Mouse (Mus musculus) cerebellum, postnatal 14 days (tissue): Measurements from ENCODE around the gene Arl8a.
"Not testable (repeated sequence)": the region's sequence is repeated elsewhere in the genome, so short reads cannot be mapped to it uniquely, and the experiment has no call there.

ENCODE experiments used
- DNase-seq, 2 experiments: peaks; one replicate each; pipeline ENCODE4 v3.0.0; 2021; ENCODE audit warnings: mixed read lengths in 2 of 2

Arl8a gene

DNA sequence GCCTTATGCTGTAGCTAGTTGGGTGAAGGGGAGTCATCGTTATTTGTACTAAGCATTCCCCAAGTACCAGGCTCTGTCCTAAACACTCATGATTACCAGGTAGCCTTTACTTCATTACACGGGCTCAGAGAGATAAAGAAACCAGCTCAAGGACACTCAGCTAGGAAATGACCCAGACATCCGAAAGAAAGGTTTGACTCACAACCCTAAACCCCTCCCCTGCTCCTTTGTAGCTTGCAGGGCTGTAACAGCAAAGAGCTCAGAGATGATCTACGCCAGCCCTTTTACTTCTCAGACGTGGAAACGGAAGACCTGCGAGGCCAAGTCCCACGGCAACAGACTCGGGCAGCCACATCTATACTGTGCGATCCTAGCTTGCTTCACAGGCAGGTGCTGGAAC, 23.7 kb downstream of the Arl8a start:
- no peak for DNase-seq

DNA sequence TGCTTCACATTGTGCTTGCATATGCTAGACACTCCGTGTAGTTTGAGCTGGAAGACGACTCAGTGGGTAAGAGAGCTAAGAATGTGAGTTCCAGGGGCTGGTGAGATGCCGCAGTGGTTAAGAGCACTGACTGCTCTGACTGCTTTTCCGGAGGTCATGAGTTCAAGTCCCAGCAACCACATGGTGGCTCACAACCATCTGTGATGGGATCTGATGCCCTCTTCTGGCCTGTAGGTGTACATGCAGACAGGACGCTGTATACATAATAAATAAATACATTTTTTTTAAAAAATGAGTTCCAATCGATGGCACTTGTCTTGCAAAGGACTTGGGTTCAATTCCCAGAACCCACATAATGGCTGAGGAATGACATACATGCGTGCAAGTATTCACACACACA, 24.6 kb downstream of the Arl8a start:
- DNase-seq = no peak

DNA sequence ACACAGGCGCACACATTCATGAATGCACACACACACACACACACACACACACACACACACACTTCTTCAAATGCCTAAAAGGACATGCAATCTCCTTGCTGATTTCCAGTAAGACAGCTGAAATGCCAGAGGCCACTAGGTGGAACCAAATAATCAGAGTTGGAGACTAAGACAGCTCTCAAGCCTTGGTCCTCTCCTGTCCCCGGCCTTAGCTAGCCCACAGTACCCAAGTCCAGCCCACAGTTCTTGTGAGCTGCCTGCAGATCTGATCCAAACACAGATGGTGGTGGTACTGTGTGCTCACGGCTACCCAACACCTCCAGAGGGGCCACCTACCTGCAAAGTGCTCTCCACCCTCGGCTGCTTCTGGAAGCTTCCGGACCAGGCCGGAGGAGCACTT, 25.4 kb downstream of the Arl8a start:
- DNase-seq = peak; percentile 88 to 89

DNA sequence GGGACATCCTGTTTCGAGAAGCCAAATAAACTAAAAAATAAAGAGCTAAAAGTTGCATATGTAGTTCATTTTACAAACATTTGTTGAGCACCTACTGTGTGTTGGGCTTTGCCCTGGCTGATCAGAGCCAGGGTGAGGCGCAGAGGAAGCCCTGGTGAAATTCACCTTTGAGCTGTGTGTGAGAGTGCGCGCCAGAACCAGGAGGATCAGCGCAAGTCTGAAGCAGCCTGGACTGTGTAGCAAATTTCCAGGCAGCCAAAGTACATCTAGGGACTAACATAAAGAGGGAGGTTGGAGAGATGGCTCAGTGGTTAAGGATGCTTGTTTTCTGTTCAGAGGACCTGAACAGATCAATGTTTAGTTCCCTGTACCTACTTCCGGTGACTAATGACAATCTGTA, 26.7 kb downstream of the Arl8a start:
- no peak for DNase-seq

DNA sequence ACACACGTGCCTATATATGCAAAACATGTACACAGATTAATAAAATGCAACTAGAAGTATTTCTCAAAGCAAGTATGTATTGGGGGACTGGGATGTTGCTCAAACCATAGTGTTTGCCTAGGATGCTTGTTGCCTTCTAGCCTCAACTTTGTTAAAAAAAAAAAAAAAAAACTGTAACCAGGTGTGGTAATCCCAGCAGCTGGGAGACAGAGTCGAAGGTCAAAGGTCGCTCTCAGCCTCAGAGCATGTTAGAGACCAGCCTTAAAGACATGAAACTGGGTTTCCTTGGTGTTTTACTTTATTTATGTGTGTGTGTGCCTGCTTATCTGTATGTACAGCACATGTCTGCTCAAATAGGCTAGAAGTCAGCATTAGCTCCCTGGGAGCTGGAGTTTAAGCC, 28.6 kb downstream of the Arl8a start:
- no peak for DNase-seq

DNA sequence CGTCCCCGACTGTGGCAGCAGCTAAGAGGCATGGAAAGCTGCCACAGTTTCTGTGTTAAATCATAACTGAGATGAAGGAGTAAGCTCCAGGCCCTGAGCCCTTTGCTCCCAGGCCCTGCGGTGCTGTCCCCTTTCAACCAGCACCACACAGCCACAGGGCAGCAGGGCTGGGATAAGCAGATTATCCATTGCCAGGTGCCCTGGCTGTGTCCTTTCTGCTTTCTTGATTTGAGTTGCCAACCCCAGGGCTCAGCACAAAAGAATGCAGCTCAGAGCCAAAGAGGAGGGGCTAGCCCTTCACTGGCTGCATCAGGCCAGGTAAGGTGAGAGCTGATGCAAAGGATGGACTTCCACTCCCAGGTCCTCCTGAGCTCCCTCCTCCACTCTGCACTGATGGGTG, 31.1 kb downstream of the Arl8a start:
- DNase-seq = no peak

DNA sequence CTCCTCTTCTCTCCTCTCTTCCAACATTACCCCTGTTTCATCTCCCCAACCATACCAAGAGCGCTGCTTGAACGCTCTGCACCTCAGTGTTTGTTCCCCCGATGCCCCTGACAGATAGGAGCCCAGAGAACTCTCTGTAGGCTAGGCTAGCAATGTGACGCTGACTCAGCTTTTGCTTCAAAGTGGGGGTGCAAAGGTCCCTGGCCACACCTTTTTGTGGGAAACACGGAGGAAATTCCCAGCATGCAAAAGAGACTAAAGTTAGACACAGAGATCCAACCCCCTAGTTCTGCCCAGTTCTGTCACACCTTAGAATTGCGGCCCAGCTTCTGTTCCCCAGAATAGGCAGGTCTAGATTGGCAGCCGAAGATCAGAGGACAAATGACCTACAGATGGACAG, 32.2 kb downstream of the Arl8a start:
- DNase-seq = no peak

DNA sequence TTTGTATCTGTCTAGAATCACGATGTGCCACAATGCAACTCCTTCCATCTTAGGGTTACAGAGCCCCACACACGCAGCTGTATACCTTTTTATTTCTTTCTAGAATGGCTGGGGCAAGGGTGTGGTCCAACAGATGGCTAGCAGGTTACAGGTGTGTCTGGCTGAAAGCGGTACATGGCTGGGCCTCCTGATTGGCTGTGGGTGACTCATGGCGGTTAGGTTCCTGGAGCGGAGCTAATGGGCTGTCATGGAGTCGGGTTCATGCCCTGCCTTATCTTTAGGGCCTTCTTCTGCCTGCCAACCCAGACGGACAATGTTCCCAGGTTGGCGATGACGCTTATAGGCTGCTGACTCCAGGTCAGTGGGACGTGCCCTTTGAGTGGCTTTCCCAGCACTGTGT, 34.2 kb downstream of the Arl8a start:
- no peak for DNase-seq

DNA sequence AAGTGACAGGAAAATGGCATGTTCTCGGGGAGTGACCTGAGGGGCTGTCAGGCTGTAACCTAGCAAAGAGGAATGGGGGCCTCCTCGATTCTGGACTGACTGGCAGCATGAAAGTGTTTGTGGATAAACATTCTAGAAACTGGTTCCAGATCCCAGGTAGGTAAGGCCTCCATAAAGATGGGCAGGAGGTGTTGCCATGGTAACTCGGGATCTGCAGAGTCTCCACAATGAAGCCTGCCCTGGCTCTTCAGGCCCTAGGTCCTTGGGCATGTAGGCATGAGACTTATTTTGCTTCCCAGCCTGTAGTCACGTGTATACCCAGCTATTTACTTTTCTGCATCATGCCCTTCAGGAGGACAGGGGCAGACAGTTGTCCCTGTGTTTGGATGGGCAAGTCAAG, 34.7 kb downstream of the Arl8a start:
- DNase-seq = no peak

DNA sequence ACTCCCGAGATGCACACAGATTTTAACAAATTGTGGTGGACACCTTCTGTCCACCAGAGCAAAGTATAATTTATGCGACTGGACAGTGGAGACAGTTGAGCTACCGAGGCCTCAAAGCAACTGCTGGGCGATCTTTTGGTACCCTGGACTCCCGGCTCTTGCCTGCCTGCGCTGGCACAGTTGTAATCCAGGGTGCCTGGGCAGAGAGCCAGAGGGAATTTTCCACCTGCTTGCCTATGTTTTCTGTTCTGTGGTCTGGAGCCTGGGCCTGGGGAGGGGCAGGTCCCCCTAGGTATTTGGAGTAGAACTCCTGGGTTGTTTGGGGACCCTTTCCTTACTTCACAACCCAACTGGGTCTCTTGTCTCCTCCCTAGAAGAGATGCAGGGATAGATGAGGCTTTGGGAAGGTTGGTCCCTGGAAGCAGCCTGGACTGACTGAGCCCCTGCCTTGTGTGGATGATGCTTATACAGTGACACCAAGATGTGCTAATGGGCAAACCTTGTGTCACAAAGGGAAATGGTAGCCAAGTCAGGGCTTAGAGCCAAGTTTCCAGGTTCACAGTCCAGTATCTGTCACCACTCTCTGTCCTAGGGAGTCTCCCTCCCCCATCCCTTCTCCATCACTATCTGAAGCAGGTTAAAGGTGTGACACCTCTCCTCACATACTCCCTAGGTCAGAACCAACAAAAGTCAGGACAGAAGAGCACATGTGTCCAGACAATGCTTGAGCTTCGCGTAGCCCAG, 35.4 kb downstream of the Arl8a start:
- peak; percentile 64 to 69 for DNase-seq

DNA sequence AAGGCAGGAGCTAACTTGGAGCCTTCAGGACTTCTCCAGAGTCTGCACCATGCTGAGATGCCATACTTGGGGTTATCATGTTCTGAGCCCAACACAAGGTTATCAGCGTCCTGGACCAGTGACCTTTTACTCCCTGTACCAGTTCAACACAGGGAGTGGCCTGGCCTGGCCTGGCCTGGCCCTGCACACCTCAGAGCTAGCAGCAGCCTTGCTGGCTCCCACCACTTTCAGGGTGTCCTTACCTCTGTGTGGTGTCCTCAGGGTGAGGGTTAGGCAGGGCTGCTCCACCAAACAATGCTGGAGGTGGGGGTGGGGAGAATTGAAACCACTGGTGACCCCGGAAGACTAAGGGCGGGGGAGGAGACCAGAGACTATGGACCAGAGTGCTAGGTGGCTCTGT, 36.4 kb downstream of the Arl8a start:
- DNase-seq = no peak

DNA sequence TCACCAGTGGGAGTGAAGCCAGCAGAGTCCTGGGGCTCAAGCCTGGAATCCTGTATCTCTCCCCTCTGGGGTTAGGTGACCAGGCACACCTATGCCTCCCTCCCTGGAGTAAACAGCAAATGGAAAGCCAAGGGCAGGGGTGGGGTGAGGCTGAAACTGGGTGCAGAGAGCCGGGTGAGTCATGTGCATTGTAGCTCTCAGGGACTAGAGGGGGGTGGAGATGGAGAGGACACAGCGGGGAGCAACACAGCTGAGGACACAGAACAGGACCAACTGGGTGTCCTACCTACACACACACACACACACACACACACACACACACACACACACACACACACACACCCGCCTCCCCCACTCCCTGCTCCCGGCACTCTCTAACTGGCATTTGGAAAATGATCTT, 36.8 kb downstream of the Arl8a start:
- DNase-seq = no peak

DNA sequence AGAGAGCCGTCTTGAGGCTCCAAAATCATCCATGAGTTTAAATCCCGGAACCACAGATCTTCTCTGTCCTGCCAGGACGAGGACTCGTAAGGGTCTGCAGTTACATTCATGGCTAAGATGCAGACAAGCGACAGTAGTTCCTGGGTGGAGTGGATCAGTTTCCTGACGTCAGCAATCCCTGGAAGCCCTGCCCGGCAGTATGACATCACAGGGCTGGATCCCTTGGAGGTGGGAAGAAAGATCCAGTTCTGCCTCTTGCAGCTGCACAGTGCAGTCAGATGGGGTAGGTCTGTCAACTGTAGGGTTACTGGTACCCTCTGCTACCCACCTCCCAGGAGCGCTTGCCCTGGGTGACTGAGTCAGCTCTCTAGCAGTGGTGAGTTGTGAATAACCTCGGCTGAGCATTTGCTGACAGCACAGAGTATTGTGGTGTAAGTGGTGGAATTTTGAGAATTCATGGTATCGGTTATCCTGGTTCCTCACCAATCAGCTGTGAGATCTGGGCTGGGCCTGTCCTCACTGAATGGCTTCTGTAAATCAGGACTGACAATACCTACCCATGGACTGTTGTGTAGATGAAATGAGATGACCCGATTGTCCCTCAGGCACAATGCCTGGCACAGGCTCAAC, 37.4 kb downstream of the Arl8a start:
- no peak for DNase-seq

DNA sequence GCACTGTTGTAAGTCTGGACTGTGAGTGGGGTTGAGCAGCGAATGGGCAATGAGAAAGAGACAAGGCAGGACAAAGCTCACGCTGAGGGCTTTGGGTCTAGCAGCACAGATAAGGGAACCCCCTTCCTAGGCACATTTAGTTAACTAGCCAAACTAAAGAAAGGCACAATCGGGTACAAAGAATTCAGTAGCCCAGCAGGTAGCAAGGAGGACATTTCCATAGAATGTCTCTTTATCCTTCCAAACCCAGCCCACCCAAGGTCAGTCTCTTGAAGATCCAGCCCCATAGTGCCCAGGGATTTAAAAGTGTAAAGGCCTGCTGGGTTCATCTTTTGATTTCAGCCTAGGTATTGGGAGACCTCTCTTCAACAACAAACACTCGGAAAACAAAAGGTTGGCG, 39.3 kb downstream of the Arl8a start:
- no peak for DNase-seq

DNA sequence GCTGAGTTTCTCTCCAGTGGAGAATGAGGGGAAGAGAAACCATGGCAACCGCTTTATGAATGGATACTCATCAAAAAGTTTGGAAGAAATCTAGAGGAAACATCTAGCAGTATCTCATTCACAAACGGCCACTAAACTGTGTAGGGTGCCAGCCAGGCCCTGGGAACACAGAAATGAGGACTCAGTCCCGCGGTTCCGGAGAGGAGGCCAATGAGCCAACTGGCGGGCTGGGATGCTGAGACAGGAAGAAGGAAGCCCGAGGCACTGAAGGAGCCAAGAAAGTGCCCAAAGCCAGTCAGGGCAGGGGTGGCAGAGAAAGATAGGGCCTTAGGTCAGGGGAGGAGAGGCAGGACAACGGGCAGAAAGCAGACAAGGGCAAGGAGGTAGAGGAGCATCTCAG, 39.8 kb downstream of the Arl8a start:
- peak; percentile 39 to 45 for DNase-seq

DNA sequence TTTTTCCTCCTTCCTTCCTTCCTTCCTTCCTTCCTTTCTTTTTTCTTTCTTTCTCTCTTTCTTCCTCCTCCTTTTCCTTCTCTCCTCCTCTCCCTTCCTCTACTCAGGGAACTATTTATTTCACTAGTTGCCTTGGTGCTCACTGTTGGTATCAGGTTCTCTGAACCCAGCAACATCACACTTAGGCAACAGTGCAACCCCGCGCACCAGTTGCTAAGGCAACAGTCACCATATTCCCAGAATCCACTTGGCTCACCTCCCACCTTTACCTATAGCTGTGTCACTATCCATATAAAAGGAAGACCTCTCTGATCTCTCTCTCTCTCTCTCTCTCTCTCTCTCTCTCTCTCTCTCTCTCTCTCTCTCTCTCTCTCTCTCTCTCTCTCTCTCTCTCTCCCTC, 40.4 kb downstream of the Arl8a start:
- not testable (repeated sequence) for DNase-seq

DNA sequence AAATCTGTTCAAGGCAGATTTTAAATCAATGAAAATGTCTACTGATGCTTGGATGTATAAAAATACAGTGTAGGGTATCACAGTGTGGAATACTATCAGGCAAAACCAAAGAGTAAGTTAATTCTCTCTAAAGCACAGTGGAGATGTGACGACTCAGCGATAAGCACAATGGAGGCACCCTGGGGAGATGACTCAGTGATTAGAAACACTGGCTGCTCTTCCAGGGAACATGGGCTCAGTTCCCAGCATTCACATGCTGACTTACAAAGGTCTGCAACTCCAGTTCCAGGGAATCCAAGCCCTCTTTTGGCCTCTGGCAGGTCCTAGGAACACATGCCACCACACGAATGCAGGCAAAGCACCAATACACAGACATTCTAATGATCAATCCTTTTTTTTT, 41.6 kb downstream of the Arl8a start:
- peak; percentile 47 to 50 for DNase-seq

DNA sequence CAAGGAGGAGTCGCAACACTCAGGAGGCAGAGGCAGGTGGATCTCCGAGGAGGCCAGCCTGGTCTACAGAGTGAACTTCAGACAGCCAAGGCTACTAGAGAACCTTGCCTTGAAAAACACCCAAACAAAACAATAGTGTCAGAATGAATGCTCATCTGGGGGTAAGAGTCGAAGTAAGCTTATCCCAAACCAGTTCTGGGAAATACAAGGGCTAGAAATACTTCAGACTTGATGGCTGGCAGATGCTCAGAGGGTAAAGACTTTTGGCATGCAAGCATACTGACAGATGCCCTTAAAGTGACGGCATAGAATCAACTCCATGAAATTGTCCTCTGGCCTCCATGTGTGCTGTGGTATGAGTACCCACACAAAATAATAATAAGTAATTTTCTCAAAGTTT, 42.6 kb downstream of the Arl8a start:
- DNase-seq = no peak

DNA sequence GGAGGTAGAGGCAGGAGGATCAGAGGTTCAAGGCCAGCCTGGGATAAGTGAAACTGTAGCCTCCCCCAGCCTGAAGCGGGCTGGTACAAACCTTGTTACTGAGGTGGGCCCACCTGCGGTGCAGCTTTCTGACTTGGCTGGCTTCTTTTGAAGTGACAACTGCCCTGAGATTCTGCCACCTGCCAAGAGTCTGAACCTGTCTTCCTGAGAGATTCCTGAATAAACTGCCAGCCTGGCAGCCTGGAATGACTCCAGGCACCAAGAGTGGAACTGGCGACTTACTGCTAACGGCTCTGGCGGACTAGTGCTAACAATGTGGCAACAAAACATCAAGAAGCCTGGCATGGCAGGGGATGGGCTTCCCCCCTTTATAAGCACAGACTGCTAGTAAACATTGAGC, 47.7 kb downstream of the Arl8a start:
- DNase-seq = peak; percentile 78 to 85

DNA sequence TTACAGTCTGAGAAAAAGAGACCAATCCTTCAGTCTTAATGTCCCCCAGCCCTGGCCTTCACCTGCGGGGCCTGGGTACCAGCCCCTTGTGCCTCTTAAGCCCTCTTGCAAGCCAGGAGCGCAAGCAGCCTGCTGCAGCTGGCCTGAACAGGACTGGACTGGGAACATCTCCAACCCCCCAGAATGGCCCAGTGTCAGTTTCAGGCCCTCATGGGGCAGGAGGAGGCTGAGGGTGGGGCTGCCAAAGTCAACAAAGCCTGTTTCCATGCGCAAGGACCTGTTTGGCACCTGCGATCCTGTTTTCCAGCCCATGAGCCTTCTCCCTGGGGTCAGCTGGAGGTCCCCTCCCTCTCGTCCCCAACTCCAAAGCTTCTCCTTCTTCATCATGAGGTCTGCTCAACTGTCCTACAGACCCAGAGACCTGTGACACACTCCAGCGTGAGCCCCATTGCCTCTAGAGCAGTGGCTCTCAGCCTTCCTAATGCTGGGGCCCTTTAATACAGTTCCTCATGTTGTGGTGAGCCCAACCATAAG, 49.4 kb downstream of the Arl8a start:
- DNase-seq = no peak

DNA sequence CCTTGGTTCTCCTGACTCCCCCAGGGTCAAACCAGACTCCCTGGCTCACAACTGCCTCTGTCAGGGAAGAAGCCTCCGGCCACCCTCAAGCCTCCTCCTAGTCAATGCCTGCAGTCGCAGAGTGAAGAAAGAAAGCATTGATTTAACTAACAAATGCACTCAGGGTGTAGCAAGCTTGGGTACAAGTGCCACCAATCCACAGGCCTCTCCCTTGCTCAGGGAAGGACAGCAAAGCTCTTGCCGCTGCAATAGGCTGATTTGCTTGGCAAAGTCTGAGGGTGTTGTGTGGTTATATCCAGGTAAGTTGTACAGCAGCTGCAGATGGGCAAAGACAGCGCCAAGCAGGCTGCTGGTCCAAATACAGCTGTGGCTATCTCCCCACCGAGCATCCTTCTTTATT, 51.8 kb downstream of the Arl8a start:
- no peak for DNase-seq

DNA sequence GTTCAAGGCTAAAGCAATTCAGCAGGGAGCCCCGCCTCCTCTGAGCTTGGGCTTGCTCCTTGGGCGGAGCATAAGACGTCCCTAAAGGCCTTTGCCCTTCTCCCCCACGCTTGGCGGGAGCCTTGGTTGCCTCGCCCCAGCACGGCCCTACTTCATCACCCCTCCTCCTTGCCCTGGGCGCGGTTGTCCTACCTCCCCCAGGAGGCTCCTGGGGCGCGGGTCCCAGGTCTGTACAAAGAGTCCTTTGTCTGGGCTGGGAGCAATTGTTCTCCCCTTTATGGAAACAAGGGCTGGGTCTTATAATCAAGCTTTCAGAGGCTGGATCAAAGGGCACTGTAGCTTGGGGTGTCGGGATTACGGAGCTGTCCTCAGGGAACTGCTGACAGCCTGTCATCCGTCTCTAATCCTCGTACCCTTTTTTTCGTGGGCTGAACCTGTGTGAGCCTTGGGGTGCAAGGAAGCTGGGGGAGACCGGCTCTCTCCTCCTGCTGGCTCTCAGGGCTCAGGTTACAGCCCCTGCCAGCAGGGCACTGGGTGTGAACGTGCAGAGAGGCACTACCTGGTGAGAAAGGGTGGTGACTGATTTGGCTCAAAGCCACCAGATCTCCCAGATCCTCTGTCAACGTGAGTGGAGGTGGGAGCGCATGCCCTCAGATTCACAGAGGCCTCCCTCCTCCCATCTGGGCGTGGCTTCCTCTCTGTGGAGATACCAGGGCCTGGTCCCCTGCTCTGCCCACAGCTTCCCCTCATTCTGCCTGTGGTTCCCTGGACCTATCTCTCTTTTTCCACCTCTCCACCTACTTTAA, 52.6 kb downstream of the Arl8a start:
- DNase-seq = no peak

DNA sequence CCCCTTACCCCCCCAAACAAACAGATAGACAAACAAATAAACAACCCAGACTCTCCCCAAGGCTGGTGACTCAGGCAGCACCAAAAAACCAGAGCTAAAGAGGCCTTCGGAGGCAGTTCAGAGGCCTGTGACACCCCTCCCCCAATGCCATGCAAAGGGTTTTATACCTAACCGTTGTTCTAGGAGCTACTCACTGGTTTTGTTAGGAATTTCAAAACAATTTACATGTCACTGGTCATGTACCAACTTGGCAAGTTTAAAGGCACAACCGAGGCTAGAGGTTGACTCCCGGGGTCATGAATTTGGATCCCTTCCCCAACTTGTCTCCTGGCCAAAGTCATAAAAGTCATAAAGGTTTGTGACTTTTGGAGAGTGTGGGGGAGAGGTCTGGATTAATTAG, 53.8 kb downstream of the Arl8a start:
- DNase-seq = no peak
